Mouse (Mus musculus): Measurements from ENCODE around the gene Phldb3.
"Not testable (repeated sequence)": the region's sequence is repeated elsewhere in the genome, so short reads cannot be mapped to it uniquely, and the experiment has no call there.

Phldb3 gene

DNA sequence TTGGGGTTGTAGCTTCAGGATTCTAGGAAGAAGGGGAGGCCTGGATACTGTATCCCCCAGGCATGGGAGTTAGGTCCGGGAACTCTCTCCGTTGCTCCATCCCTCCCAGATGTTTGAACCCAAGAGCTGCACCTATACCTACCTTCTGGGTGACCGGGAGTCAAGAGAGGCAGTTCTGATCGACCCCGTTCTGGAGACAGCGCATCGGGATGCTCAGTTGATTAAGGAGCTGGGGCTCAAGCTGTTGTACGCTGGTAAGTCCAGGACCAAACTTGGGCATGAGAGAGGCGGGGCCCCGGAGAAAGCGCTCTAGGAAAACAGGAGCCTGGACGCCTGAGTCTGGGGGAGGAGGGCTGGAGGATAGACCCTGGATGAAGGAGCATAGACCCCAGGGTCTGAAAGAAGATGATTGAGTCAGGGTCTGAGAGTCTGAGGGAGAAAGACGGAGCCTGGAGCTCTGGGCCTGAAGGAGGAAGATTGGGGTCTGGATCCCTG, 16.2 kb upstream of the Phldb3 start:
- peak; percentile 41 for DNase-seq (ENCODE audit: extremely low spot score)

DNA sequence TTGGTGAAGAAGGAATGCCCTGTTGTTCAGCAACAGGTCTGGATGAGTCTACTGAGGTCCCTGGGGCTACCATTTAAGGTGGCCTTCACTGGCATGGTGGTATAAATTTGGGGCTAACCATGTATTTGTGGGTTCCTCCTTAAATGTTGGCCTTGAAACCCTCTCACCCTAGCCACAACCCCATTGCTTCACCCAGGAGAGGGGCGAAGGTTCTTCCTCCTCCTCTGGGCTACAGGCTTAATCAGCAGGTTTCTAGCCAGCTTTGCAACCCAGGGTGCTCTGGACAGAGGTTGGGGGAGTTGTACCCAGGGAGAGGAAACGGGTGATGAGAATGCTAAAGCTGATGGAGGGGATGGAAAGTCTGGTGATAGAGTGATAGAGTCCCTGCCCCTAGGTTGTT, 15.1 kb upstream of the Phldb3 start:
- no peak for DNase-seq (ENCODE audit: extremely low spot score)

DNA sequence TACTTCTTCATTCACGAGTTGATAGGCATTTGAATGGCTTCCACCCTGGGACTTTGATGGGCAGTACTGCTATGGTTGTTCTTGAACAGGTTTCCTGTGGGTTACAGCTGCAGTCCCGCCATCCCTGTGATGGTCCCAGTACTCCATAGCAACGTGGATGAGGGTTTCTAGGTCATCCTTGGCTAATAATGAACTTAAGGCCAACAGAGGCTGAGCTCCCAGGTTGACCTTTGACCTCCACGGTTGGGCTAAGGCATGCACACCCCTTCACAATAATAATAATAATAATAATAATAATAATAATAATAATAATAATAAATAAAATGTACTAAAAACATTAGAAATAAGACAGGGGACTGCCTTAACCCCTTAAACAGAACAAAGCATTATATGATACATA, 12.4 kb upstream of the Phldb3 start:
- no peak for DNase-seq (ENCODE audit: extremely low spot score)

DNA sequence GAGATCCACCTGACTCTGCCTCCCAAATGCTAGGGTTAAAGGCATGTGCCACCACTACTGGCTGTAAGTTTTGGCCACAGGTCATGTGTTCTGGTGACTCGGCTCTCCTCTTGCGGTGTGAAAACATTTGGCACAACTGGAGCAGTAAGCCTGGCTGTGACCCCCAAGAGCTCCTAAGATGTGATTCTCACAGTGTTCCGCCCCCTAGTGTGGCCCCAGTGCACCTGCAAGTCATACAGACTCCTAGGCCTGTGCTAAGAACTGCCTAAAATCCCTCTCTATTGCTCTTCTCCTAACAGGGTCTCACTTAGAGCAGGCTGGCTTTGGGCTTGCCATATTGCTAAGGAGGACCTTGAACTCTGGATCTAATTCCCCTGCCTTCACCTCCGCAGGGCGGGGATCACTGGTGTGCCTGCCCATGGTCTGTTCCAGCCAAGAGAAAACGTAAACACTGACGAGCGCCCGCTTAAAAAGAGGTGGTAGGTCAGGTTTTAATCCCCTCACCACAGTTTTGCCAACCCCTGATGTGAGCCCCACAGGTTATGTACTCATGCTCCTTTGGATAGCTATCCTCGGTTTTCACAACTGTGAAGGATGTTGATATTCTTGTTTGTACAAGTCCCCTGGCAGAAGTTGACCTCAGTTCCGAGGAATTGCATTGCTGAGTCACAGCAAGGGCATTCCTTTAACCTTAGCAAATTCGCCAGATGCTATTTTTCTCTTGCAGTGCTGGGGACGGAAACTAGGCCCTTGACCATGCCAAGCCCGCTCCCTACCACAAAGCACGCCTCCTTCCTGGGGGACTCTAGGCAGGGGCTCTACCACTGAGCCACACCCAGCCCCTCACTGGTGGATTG, 11.1 kb upstream of the Phldb3 start:
- DNase-seq (ENCODE audit: extremely low spot score) = no peak

DNA sequence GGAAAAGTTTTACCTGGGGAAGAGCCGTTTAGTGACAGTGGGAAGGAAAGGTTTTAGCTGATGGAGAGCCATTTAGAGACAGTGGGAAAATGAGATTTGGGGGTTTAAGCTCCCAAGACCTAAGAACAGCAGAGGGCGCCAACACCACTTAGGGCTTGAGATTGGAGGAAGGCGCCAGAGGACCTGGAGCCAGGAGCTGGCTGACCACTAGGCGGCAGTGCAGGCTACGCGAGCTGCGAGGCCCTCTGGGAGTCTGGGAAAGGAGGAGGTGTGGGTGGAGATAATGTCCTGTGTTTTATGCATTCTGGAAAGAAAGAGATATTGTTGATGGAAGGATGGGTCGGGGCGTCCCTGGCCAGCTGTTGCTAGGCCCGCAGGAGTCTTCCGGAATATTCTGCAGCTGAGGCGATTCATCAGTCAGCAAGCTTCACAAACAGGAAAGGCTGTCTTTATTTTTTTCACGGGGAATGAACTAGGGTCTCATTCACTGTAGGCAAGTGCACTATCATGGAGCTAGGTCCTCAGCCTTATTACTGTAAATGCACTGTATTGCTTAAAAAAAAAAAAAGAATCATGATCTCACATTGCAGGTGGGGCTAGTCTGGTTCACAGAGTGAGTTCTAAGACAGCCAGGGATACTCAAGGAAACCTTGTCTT, 9.5 kb upstream of the Phldb3 start:
- peak; percentile 91 for DNase-seq (ENCODE audit: extremely low spot score)

DNA sequence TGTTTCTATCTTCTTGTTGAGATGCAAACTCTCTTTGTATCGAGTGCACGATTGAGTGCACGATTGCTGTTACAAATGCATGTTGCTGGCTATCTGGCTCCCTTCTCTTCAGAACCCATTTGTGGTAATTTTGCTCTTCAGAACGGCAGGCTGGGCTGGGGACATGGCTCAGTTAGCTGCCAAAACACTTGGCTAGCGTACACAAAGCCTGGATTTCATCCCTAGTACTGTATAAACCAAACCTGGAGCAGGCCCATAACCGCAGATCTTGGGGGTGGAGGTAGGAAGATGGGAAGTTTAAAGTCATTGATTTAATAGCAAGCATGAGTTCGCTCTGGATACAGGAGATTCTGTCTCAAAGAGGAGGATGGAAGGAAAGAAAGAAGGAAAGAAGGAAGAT, 5.0 kb upstream of the Phldb3 start:
- no peak for DNase-seq (ENCODE audit: extremely low spot score)

DNA sequence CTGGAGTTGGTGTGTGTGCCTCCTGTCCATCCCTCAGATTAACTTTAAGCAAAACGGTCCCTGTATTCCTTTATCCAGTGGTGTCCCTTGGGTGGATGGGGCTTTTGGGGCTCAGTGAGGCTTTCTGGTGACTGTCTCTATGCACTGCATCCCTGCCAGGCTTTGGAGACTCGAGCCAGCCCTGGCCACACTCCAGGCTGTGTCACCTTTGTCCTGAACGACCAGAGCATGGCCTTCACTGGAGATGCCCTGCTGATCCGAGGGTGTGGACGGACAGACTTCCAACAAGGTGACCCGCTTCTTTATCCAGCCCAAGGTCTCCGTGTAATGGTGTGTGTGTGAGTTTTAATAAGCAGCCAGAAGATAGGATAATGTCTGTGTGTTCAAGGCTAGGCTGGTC, 4.5 kb upstream of the Phldb3 start:
- DNase-seq (ENCODE audit: extremely low spot score) = no peak

DNA sequence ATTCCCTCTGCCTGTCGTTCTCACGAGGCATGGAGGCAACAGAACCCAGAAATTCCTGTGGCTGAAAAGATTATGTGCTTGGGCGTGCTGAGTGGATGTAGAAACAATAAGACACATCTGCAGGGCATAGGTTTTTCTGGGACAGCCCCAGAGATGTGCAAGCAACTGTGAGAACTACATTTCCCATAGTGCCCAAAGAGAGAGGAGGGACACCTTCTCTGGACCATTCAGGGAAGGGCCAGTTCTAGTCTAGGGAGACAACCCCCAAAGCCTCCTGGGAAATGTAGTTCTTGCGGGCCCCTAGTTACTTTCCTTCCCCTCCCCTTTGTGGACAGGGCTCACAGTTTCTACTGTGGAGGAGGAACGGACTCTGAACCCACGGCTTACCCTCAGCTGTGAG, 2.5 kb upstream of the Phldb3 start:
- DNase-seq (ENCODE audit: extremely low spot score) = no peak

DNA sequence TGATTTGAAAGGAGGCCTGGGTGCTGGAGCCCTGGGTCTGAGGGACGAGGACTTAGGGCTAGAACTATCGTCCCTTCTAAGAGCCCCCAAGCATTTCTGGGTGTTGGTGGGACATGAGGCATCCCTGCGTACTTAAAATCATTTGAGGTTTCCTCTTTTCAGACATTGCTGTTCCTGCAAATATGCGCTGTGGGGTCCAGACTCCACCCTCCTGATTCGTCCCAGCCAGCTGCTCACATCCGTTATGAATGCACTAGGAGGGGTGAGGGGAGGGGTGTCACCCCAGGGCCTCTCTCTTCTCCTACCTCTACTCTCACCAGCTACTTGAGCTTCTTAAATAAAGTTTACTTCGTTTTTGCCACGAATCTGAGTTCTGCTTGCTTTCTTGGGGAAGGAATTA, 2.0 kb upstream of the Phldb3 start:
- no peak for DNase-seq (ENCODE audit: extremely low spot score)

DNA sequence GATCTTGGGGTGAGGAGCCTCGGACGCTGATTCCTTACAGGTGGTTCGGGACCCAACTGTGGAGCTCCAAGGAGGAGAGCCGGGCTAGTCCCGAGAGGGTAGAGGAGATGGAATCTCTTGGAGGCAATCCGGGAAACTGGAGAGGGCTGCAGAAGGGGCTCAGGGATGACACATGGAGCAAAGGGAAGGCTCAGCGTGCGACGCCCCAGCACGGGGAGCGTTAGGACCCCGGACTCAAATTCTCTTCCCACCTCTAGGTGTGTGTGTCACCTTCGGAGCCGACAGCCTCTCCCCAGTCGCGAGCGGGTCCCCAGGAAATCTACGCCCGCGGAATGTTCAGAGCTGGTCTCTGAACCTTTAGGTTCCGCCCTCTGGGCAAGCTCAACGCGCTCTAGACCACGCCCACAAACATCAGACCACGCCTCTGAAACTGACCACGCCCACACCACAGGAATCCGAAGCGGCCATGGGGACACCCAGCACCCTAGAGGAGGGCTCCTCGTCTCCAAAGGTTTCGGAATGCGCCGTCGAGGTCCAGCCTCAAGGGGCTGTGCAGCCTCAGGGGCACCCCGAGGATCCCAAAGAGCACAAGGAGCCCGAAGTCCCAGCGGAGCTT, 424 bp downstream of the Phldb3 start:
- peak; percentile 85 for DNase-seq (ENCODE audit: extremely low spot score)

DNA sequence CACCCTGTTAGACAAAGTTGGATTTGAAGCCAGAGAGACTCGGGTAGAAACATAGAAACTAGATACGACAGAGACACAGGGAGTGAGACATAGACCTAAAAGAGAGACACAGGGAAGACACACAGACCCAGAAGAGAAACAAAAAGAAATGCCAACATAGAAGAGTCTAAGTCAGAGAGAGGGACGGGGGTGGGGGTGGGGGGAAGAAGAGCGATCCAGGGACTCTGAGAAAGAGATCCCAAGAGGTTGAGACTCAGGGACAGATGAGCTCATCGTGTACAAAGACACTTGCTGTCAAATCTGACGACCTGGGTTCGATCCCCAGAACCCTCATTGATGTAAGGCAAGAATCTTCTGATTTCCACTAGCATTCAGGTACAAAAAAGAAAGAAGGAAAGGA, 1.1 kb downstream of the Phldb3 start:
- DNase-seq (ENCODE audit: extremely low spot score) = no peak

DNA sequence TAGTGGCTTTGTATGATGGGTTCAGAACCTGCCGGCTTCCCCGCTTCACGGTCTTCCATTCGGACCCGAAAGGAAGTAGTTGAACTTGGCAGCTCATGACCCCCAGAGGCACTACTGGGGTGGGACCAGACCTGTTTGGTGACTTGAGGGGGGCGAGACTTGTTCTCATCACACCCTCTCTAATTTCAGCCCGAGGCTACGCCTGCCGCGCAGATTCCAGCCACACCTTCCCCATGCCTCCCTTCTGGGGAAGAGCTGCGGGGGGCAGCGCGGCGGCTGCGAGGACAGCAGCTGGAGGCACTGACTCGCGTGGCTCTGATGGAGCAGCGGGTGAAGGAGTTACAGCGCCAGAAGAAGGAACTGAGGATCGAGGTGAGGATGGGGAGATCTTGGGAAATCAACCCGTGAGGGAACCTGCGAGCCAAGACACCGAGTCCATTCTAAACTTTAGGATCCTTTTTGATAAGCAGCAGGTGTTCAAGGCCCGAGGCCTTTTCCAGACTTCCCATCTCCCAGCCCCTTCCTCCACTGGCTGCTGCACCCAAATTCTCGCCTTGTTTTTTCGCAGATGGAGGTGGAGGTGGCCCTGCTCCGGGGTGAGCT, 1.8 kb downstream of the Phldb3 start:
- no peak for DNase-seq (ENCODE audit: extremely low spot score)

DNA sequence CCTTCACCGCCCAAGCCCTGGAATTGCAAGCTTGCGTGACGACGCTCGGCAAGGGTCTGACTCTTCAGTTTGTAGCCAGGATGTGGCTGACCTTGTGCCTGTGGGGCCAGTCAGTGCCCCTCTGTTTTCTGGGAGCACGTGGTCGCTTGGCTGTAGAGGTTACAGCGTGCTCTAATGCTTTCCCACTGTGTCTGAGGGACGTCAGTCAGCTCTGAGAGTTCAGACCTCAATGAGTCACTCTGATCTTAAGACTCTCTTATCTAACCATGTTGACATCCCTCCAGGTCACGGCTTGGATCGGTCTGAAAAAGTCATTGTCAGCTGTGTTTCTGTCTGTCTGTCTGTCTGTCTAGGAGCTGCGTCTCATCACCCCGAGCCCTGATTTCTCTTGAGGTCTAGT, 4.3 kb downstream of the Phldb3 start:
- no peak for DNase-seq (ENCODE audit: extremely low spot score)

DNA sequence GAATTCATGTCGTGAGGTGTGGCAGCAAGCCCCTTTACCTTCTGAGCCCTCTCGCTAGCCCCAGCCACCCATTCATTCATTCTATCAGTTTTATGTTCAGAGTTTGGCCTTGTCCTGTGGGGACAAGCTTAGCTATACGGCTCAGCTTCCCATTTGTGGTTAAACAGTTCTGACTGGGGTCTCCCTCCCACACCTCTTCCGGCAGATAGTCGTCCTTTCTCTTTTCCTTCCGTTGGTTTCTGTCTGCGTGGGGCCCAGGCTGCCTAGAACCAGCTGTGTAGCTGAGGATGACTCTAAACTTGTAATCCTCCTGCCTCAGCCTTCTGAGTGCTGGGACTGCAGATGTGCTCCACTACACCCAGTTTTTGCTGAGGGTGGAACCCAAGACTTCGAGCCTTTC, 7.2 kb downstream of the Phldb3 start:
- DNase-seq (ENCODE audit: extremely low spot score) = no peak

DNA sequence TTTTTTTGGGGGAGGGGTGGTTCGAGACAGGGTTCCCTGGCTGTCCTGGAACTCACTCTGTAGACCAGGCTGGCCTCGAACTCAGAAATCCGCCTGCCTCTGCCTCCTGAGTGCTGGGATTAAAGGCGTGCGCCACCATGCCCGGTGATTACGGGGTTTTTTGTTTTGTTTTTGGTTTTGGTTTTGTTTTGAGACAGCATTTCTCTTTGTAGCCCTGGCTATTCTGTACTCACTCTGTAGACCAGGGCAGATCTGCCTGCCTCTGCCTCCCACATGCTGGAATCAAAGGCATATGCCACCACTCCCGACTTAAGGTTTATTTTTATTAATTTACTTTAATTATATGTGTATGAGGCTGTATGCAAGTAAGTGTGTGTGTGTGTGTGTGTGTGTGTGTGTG, 7.8 kb downstream of the Phldb3 start:
- not testable (repeated sequence) for DNase-seq (ENCODE audit: extremely low spot score)

DNA sequence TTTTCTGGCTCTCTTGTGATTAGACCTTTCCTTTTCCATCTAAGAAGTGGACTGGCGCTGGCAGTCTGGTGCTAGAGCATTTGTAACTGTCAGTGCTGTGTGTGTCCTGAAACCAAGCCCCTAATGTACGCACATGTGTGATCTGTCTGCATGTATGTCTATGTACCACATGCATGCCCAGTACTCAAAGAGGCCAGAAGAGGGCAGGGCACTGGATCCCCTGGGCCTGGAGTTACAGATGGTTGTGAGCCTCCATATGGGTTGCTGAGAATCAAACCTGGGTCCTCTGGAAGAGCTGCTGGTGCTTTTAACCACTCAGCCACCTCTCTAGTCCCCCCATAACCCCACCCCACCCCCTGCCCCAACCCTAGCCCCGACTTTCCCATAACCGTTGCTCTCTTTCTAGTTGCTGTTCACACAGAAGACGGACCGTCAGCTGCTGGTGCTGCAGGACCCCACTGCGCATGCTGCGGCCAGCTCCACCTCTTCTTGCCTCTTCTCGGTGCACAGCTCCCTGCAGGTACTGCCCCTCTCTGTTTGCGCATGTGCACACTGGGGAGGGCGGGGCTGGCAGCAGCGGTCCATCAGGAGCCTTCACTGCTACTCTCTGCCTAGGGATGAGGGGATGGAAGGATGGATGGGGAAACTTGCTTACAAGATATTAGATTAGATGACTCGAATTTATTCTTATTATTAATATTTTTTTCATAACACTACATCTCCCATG, 9.3 kb downstream of the Phldb3 start:
- no peak for DNase-seq (ENCODE audit: extremely low spot score)

DNA sequence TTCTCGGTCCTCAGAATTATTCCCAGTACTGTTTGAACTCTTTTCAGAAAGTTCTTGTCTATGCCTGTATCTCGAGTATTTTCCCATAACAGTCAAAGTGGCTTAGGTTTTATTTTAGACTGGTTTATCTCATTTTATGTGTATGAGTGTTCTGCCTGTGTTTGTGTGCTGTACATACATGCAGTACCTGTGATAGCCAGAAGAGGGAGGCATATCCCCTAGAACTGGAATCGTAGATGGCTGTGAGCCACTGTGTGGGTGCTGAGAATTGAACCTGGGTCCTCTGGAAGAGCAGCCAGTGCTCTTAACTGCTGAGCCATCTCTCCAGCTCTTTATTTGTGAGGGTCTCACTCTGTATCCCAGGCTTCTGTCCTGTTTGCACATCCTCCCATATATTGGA, 10.6 kb downstream of the Phldb3 start:
- DNase-seq (ENCODE audit: extremely low spot score) = no peak

DNA sequence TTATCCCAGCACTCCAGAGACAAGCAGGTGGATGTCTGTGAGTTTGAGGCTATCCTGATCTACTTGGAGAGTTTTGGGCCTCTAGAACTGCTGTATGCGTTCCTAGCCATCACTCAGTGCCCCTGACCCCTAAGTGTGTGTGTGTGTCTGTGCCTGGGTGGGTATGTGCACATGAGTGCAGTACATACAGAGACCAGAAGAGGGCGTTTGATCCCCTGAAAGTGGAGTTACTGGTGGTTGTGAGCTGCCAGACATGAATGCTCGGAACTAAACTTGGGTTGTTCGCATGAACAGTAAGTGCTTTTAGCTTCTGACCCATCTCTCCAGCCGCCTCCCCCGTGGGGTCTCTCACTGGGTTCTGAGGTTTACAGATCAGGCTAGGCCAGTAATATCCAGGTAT, 12.4 kb downstream of the Phldb3 start:
- no peak for DNase-seq (ENCODE audit: extremely low spot score)

DNA sequence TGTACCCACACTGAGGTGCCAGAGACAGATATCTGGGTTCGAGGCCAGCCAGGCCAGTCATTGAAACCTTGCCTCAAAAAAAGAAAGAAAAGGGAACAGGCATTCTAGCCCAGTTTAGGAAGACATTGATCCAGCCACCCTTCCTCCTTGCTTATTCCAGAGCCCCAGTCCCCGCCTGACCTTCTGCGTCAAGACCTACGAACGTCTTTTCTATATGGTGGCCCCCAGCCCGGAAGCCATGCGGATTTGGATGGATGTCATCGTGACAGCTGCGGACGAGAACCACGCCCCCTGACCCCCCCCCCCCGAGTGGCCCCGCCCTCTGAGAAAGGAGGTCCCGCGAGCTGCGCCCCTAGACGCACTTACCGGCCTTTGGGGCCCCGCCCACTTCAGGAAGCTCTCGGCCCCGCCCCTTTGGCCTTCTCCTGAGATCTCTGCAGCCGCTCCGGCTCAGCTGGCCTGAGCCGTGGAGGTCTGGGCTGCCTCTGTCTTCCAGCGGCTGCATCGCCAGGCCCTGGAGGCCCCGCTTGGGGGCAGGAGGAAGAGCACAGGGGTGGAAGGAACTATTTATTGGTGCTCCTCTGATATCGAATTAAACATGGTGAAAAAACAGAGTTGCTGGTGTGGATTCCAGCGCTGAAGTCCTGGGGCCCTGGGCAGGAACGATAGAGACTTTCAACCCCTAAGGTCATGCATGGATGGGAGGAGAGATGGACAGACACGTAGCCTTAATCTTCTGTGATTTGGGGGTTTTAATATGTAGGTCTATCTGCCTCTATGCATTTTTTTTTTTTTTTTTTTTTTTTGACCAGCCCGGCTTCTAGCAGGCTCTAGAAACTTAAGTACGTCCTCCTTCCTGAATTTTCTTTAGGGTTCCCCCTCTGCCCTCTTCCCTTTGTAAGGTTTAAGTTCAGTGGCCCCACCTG, 18.4 kb downstream of the Phldb3 start:
- DNase-seq (ENCODE audit: extremely low spot score) = peak; percentile 88

DNA sequence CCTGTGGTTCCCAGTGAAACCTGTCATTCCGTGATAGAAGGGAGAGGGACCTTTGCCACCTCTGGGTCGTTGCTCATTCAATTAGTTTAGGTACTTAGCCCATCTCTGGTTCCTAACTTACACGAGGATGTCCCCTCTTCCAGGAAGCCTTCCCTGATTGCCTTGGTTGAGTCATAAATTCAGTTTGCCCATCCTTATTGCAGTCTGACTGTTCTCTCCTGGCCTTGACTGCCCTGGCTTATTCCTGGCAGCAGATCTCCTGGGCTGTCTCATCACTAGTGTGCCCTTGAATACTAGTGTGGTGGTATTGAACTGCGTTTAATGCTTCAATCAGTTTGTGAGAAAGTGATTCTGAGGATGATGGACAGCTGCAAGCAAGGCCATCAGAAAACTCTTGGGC, 19.1 kb downstream of the Phldb3 start:
- DNase-seq (ENCODE audit: extremely low spot score) = no peak

All from embryo, embryonic 9.5 days (tissue).